Mouse (Mus musculus): ENCODE data around the gene Plekhm1.

Gene Plekhm1

GRCm38 (mm10) chr11:103314736-103315374 lies 97.6 kb downstream of the Plekhm1 start:
- no peak for DNase-seq (ENCODE audit: low spot score in 2 of 2)

All from spleen, postnatal 10 days (tissue).